Mouse (Mus musculus) heart, adult 8-10 months (tissue): ENCODE results near the gene Igll1. TPM values are rescaled to one million over a fixed set of nuclear protein-coding genes. Genes with fewer than 3 reads are reported as not detected.
A peak's percentile ranks its signal among the peaks of the same experiment; 100 is the strongest.

Experiments used
- DNase-seq: peaks from one replicate; pipeline ENCODE4 v3.0.0; 2022; ENCODE audit warnings: low spot score
- total RNA-seq, 4 experiments: library from RNA; stranded (reverse); gene quantifications; 2 replicates each; pipeline ENCODE4 v1.2.4; 2022

The Igll1 gene
- total RNA-seq, 4 experiments from 2014 or later, result not detected

GRCm38 (mm10) chr16:16854836-16855235, 8.9 kb downstream of the Igll1 start:
- peak; percentile 64 for DNase-seq

DNA sequence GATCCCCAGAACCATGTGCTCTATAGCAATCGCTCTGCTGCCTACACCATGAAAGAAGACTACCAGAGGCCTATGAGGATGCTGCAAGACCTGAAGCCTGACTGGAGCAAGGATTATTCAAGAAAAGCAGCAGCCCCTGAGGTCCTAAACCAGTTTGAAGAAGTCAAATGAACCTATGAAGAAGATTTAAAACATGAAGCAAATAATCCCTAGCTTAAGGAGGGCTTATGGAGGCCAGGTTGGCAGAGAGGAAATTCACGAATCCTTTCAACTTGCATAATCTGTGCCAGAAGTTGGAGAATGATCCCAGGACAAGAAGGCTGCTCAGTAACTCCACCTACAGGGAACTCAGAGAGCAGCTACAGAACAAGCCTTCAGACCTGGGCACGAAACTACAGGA, 11.4 kb downstream of the Igll1 start:
- DNase-seq, result no peak

GRCm38 (mm10) chr16:16849196-16849595, 14.6 kb downstream of the Igll1 start:
- no peak for DNase-seq

DNA sequence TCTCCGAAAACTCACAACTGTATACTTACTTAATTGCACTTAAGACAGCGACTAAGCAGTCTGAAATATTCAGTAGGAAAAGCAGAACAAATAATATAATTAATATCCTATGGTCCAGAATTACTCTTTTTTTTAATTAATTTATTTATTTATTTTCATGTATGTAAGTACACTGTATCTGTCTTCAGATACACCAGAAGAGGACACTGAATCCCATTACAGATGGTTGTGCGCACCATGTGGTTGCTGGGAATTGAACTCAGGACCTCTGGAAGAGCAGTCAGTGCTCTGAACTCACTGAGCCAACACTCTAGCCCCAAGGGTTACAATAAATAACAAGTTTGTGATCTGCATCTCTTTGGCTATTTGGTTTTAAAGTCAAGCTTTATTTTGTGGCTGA, 34.1 kb downstream of the Igll1 start:
- DNase-seq, result no peak

DNA sequence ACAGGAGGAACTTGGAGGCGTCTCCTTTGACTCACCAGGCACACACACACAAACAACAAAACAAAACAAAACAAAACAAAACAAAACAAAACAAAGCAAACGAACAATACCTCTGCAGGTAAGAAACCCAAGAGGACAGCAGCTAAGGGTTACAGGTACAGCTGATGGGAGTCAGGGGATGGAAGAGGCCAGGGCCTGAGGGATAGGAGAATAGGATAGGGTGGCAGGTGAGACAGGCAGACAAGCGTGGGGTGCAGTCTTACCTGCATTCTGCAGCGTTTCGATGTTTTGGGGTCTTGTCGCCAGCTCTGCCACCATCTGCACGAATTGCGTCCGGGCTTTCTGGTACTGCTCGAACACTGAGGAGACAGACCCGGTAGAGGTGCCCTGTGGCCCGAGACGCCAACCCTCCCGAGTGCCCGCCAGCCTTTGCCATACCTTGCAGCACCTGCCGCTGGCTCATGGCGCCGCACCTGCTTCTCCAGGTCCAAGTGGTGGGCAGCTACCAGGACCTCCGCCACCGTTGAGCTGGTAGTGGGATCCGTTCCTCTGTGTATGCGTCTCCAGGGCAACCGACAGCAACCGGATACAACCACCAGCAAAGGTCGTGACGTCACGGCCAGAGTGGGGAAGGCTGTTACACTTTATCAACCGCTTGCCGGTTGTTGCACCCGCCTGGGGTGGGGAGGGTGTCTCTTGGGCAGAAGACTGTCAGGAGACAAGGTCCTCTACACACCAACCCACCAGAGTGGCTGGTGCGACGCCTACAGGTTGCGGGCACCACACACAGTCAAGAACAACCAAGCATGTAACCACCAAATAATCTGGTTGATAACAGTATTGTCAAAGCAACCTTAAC, 34.8 kb downstream of the Igll1 start, which contains the start of gene Spag6l:
TSS of gene Spag6l (minus strand) at position 700 of the 859 bp plus-strand sequence.
- no peak for DNase-seq

- DNase-seq, result no peak
These were observed 37.6 kb downstream of the Igll1 start for GRCm38 (mm10) chr16:16826223-16826622.

DNA sequence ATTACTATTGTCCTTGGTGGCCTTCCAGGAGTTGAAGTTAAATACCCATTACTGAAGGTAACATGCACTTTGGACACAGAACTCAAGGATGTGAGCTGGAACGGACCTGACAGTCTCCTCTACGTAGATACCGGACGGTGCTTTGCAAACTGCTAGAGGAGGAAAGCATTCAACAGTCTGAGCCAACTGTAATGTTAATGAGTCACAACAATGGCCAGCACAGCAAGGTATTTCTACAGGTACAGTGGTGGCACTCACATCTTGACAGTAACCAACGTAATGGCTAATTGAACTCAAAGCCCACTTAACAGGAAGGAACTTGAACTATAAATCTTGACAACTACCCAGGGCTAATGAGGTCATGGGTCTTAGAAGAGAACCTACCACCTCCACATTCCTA, 38.3 kb downstream of the Igll1 start:
- DNase-seq, result no peak

Other genes with a start within 250 kb of the Igll1 start
- not detected for gene Olfr19, start 187.6 kb downstream of the Igll1 start, total RNA-seq
- 1 to 10 TPM in 1 of 4 experiments, under 1 TPM in 2, not detected in 1; 0.19 to 1.0 (median 0.22) TPM for gene Spag6l, start 34.5 kb downstream of the Igll1 start, total RNA-seq
- 10 to 100 TPM; 23.7 to 31.4 (median 24.6) TPM for gene Top3b, start 6.8 kb upstream of the Igll1 start, total RNA-seq
- not detected for gene Vpreb1, start 6.9 kb upstream of the Igll1 start, total RNA-seq
- 10 to 100 TPM; 24.7 to 32.6 (median 29.8) TPM for gene Ppm1f, start 32.5 kb upstream of the Igll1 start, total RNA-seq
- 100 to 1,000 TPM; 104 to 111 (median 104) TPM for gene Mapk1, start 119.4 kb upstream of the Igll1 start, total RNA-seq
- 1 to 10 TPM; 1.7 to 3.1 (median 2.1) TPM for gene Ypel1, start 205.7 kb upstream of the Igll1 start, total RNA-seq
- gene Ppil2, start 247.3 kb upstream of the Igll1 start, total RNA-seq, result 10 to 100 TPM; 36.2 to 39.6 (median 38.1) TPM